Comparison of ENCODE assay signal across 17 mouse cellular contexts in genomic region chr10:122690698-122691097, GRCm38 (mm10).
"Had no signal": no experiment of that assay in that cellular context is flagged by ENCODE, and none has a peak within 500 bp of the region (broad histone marks: within the 10 kb centered on the region; RNA-seq: fewer than 3 reads in every experiment).

No protein-coding gene starts in this region.

- H3K9me3 ChIP-seq: limb, embryonic 12.5 days; liver, embryonic 13.5 days; lung, embryonic 15.5 days; megakaryocyte, embryonic 14.5 days; midbrain, embryonic 12.5 days; stomach, embryonic 15.5 days had no signal

- H3K4me1 ChIP-seq: liver, embryonic 13.5 days; lung, embryonic 15.5 days; megakaryocyte, embryonic 14.5 days; stomach, embryonic 15.5 days had no signal

- ATAC-seq: liver, postnatal 0 days had no signal

- H3K27ac ChIP-seq: left cerebral cortex, adult 2 months; limb, embryonic 12.5 days; liver, embryonic 13.5 days; lung, embryonic 15.5 days; midbrain, embryonic 12.5 days; stomach, embryonic 15.5 days had no signal

- H3K4me3 ChIP-seq: layer of hippocampus, adult 2 months; left cerebral cortex, adult 2 months; limb, embryonic 12.5 days; liver, embryonic 13.5 days; lung, embryonic 15.5 days; megakaryocyte, embryonic 14.5 days; midbrain, embryonic 12.5 days; stomach, embryonic 15.5 days had no signal

- H3K36me3 ChIP-seq: limb, embryonic 12.5 days; liver, embryonic 13.5 days; lung, embryonic 15.5 days; midbrain, embryonic 12.5 days; stomach, embryonic 15.5 days had no signal

- H3K27me3 ChIP-seq: limb, embryonic 12.5 days; liver, embryonic 13.5 days; lung, embryonic 15.5 days; megakaryocyte, embryonic 14.5 days; midbrain, embryonic 12.5 days; stomach, embryonic 15.5 days had no signal

- H3K4me2 ChIP-seq: limb, embryonic 12.5 days; liver, embryonic 13.5 days; lung, embryonic 15.5 days; midbrain, embryonic 12.5 days; stomach, embryonic 15.5 days had no signal

- H3K9ac ChIP-seq: limb, embryonic 12.5 days; liver, embryonic 13.5 days; liver, postnatal 0 days; lung, embryonic 15.5 days; midbrain, embryonic 12.5 days; stomach, embryonic 15.5 days had no signal

- DNase-seq: kidney, adult 18-20 months; kidney, postnatal 10 days; kidney, postnatal 4 days; liver; liver, embryonic 13.5 days; liver, postnatal 0 days; lung, postnatal 14 days; right cerebral cortex, postnatal 14 days; thymus, adult 2 months; thymus, postnatal 25 days had no signal
